Mouse (Mus musculus) hindbrain, embryonic 11.5 days (tissue): ENCODE data around the gene Cp. TPM values are rescaled to one million over a fixed set of nuclear protein-coding genes. Genes with fewer than 3 reads are reported as not detected.
"Not testable (repeated sequence)": the region's sequence is repeated elsewhere in the genome, so short reads cannot be mapped to it uniquely, and the experiment has no call there.

ENCODE experiments used
- ATAC-seq: fragments of 200-750 bp; cut with Nextera tagmentation; 2 replicates; pipeline ENCODE4 v1.8.0; 2017; ENCODE audit warnings: mild to moderate bottlenecking, moderate TSS enrichment, moderate library complexity; ENCODE audit not compliant: low FRiP score
- DNase-seq: peaks from one replicate; pipeline ENCODE4 v3.0.0-alpha.2; 2015; ENCODE audit warnings: low spot score
- H3K27ac ChIP-seq: fragments of 300-500 bp; sonication (generic); 2 replicates; pipeline ENCODE4 v1.5.1; 2014; ENCODE audit warnings: mild to moderate bottlenecking, low read depth, low read length
- H3K27me3 ChIP-seq: fragments of 300-500 bp; sonication (generic); 2 replicates; pipeline ENCODE4 v1.6.1; 2014; ENCODE audit warnings: mild to moderate bottlenecking, low read length, moderate library complexity, mixed read lengths; ENCODE audit not compliant: control insufficient read depth, insufficient read depth
- H3K36me3 ChIP-seq: fragments of 300-500 bp; sonication (generic); 2 replicates; pipeline ENCODE4 v1.6.1; 2014; ENCODE audit warnings: mild to moderate bottlenecking, low read length, moderate library complexity, mixed read lengths; ENCODE audit not compliant: control insufficient read depth, insufficient read depth
- H3K4me1 ChIP-seq: fragments of 300-500 bp; sonication (generic); replicated peaks from 2 replicates; pipeline ENCODE4 v1.6.1; 2014; ENCODE audit warnings: low read length, mixed read lengths; ENCODE audit not compliant: control insufficient read depth, insufficient read depth
- H3K4me2 ChIP-seq: fragments of 300-500 bp; sonication (generic); replicated peaks from 2 replicates; pipeline ENCODE4 v1.6.1; 2014; ENCODE audit warnings: mild to moderate bottlenecking, low read depth, low read length
- H3K4me3 ChIP-seq: fragments of 300-500 bp; sonication (generic); 2 replicates; pipeline ENCODE4 v1.5.1; 2014; ENCODE audit warnings: low read depth, low read length
- H3K9ac ChIP-seq: fragments of 300-500 bp; sonication (generic); 2 replicates; pipeline ENCODE4 v1.6.1; 2014; ENCODE audit warnings: low read depth, low read length
- H3K9me3 ChIP-seq: fragments of 300-500 bp; sonication (generic); 2 replicates; pipeline ENCODE4 v1.6.1; 2016; ENCODE audit warnings: low read length; ENCODE audit not compliant: control insufficient read depth
- WGBS: fragments of 180-500 bp; shearing (Covaris S2); extraction: QIAGEN DNeasy Blood & Tissue Kit; methylation state at CpG from one replicate; pipeline ENCODE4 v1.1.7; 2014; 5-methylcytosine and 5-hydroxymethylcytosine counted together
- polyA plus RNA-seq: library from polyadenylated mRNA; unstranded; fragments of >200 nt; fragmentation: Nextera tagmentation; extraction: Ambion mirVana; gene quantifications from 2 replicates; pipeline ENCODE4 v1.2.1, GENCODE M21; 2014

The Cp gene
- polyA plus RNA-seq, 1 experiment from 2014 or later = 7.8 TPM

- Histone ChIP-seq H3K36me3 (no peaks in the 10 kb centered on the region), H3K4me1 (no peaks in the 10 kb centered on the region), H3K4me2 (peak overlapping the region; percentile 70), H3K4me3 (peak overlapping the region; percentile 76), H3K27ac (no peak overlapping the region), H3K27me3 (no peaks in the 10 kb centered on the region), H3K9ac (peak overlapping the region; percentile 69; the same call in 1 of the 2 replicates), H3K9me3 (no peaks in the 10 kb centered on the region)
- ATAC-seq = no peak; the same call in 1 of the 2 replicates
- DNase-seq = no peak
- 24% methylated on average over 10 of the region's 10 CpGs for WGBS
Observed at GRCm38 (mm10) chr3:20033761-20034718, 77.2 kb downstream of the Cp start.

GRCm38 (mm10) chr3:20034719-20035404 is 78.0 kb downstream of the Cp start, which contains the start of gene Hps3:
TSS of gene Hps3 (minus strand) at chr3:20035315.
- Histone ChIP-seq H3K9ac (peak within 1 kb of the TSS; percentile 69), H3K36me3 (no peaks in the 10 kb centered on the region), H3K27me3 (no peaks in the 10 kb centered on the region), H3K4me2 (peak within 1 kb of the TSS; percentile 70), H3K4me3 (peak within 1 kb of the TSS; percentile 76), H3K27ac (no peak within 1 kb of the TSS), H3K9me3 (no peaks in the 10 kb centered on the region), H3K4me1 (no peaks in the 10 kb centered on the region)
- DNase-seq (peak; percentile 87), ATAC-seq (peak; percentile 100)
- WGBS = under 1% methylated on average over 47 of the region's 47 CpGs

DNA sequence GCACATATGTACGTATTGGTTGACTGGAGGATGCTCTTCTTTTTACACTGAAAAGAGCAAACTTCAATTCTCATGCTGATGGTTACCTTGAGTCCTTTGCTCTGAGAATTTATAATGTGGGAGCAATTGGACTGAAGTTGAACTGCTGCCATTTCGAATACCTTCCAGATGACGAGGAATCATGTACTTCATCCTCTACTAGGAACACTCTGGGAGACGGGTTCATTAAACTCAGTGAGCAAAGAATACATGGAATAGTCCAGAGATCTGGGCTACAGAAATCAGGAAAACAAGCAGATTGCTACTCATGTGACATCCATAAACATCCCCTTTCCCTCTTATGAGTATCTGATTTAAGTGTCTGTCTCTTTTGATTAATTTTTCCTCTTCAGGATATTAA is 79.2 kb downstream of the Cp start:
- DNase-seq (no peak), ATAC-seq (no peak)
- Histone ChIP-seq H3K9ac (no peak overlapping the region), H3K4me2 (no peak overlapping the region), H3K27ac (no peak overlapping the region), H3K36me3 (no peaks in the 10 kb centered on the region), H3K4me1 (no peaks in the 10 kb centered on the region), H3K27me3 (no peaks in the 10 kb centered on the region), H3K9me3 (no peaks in the 10 kb centered on the region), H3K4me3 (no peak overlapping the region)
- 79% methylated on average over 4 of the region's 4 CpGs for WGBS

DNA sequence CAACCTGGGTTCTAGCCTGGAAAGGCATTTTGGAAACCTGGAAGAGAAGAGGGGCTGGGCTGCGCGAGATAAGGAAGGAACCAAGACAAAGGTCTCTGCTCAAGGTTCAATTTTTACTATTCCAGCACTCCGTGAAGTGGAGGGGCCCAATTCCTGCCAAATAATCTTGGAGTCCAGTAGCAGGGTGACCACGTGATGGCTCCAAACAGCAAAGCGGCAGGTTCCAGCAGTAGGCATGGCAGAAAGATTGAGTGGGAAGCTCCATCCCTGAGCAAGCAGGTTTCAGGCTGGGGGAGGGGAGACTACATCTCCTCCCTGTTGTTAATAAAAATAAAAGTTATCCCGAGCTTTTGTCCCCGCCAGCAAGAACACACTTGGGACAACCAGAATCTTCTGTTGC is 84.6 kb downstream of the Cp start:
- H3K36me3 ChIP-seq, H3K4me3 ChIP-seq, H3K9me3 ChIP-seq, H3K4me1 ChIP-seq, ATAC-seq, H3K27ac ChIP-seq, H3K27me3 ChIP-seq, H3K9ac ChIP-seq, H3K4me2 ChIP-seq, DNase-seq: not testable (repeated sequence)
- 95% methylated on average over 5 of the region's 7 CpGs for WGBS

- not testable (repeated sequence) for H3K36me3 ChIP-seq, H3K4me3 ChIP-seq, DNase-seq, H3K9me3 ChIP-seq, H3K4me1 ChIP-seq, H3K27me3 ChIP-seq, H3K27ac ChIP-seq, H3K4me2 ChIP-seq, H3K9ac ChIP-seq, ATAC-seq
- 67% methylated on average over 3 of the region's 3 CpGs for WGBS
Observed at GRCm38 (mm10) chr3:20044736-20045135, 87.9 kb downstream of the Cp start.

GRCm38 (mm10) chr3:20057306-20058196 is 100.7 kb downstream of the Cp start, which contains the start of gene Hltf:
TSS of gene Hltf (plus strand) at chr3:20057811.
- peak; percentile 100 for ATAC-seq
- Histone ChIP-seq H3K4me1 (no peaks in the 10 kb centered on the region), H3K9ac (peak within 1 kb of the TSS; percentile 66), H3K9me3 (no peaks in the 10 kb centered on the region), H3K4me3 (peak within 1 kb of the TSS; percentile 69), H3K4me2 (peak within 1 kb of the TSS; percentile 45), H3K27me3 (no peaks in the 10 kb centered on the region), H3K27ac (peak within 1 kb of the TSS; percentile 67), H3K36me3 (0 out of 2 replicates have a peak, but pooled peaks cover 3% of the 10 kb centered on the region)
- peak; percentile 91 for DNase-seq
- under 1% methylated on average over 46 of the region's 54 CpGs for WGBS

DNA sequence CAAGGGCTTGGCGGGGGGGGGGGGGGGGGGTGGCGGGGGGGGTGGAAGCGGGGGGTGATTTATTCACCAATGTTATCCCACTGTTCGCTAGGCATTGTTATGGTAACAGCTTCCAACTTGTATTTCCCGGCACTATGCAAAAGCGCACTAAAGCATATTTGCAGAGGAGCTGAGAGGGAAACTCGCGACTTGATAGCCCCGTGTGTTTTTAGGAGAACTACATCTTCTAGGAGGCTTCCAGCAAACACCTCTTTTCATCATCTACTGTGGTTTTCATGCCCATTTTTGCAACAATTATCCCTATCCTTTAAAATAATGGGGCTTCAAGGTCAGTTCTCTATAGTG is 101.3 kb downstream of the Cp start:
- Histone ChIP-seq H3K9me3 (no peaks in the 10 kb centered on the region), H3K4me1 (no peaks in the 10 kb centered on the region), H3K4me2 (peak overlapping the region; percentile 45), H3K36me3 (0 out of 2 replicates have a peak, but pooled peaks cover 3% of the 10 kb centered on the region), H3K27me3 (no peaks in the 10 kb centered on the region), H3K9ac (peak overlapping the region; percentile 45; the same call in 1 of the 2 replicates), H3K4me3 (peak overlapping the region; percentile 69), H3K27ac (no peak overlapping the region)
- DNase-seq = peak; percentile 35
- ATAC-seq = no peak
- 0% methylated on average over 6 of the region's 9 CpGs for WGBS
